Mouse (Mus musculus): ENCODE measurements around the gene Chl1.

The Chl1 gene

GRCm38 (mm10) chr6:103665677-103666316 is 155.4 kb downstream of the Chl1 start:
- no peak for DNase-seq

- no peak for DNase-seq
These were observed 162.7 kb downstream of the Chl1 start for GRCm38 (mm10) chr6:103673111-103673510.

- no peak for DNase-seq
These were observed 163.9 kb downstream of the Chl1 start for GRCm38 (mm10) chr6:103674332-103674731.

GRCm38 (mm10) chr6:103675145-103675544 is 164.8 kb downstream of the Chl1 start:
- DNase-seq, result no peak

- DNase-seq, result no peak
These were observed 166.3 kb downstream of the Chl1 start for GRCm38 (mm10) chr6:103676664-103677063.

- no peak for DNase-seq
These were observed 166.7 kb downstream of the Chl1 start for GRCm38 (mm10) chr6:103677072-103677471.

GRCm38 (mm10) chr6:103682854-103683574 is 172.6 kb downstream of the Chl1 start:
- peak; percentile 47 for DNase-seq

GRCm38 (mm10) chr6:103692511-103692910 is 182.1 kb downstream of the Chl1 start:
- no peak for DNase-seq

- DNase-seq, result no peak
These were observed 187.1 kb downstream of the Chl1 start for GRCm38 (mm10) chr6:103697349-103698028.

- no peak for DNase-seq
These were observed 189.1 kb downstream of the Chl1 start for GRCm38 (mm10) chr6:103699482-103699881.

- DNase-seq, result no peak
These were observed 189.5 kb downstream of the Chl1 start for GRCm38 (mm10) chr6:103699895-103700294.

GRCm38 (mm10) chr6:103700336-103700735 is 189.9 kb downstream of the Chl1 start:
- DNase-seq, result peak; percentile 61

GRCm38 (mm10) chr6:103706366-103706765 is 196.0 kb downstream of the Chl1 start:
- DNase-seq, result no peak

- DNase-seq, result no peak
These were observed 228.9 kb downstream of the Chl1 start for GRCm38 (mm10) chr6:103739291-103739690.

- no peak for DNase-seq
These were observed 232.4 kb downstream of the Chl1 start for GRCm38 (mm10) chr6:103742784-103743183.

GRCm38 (mm10) chr6:103746103-103746502 is 235.7 kb downstream of the Chl1 start:
- DNase-seq, result peak; percentile 42

- no peak for DNase-seq
These were observed 238.9 kb downstream of the Chl1 start for GRCm38 (mm10) chr6:103749122-103749773.

- peak; percentile 3 for DNase-seq
These were observed 243.5 kb downstream of the Chl1 start for GRCm38 (mm10) chr6:103753891-103754290.

- DNase-seq, result no peak
These were observed 256.4 kb downstream of the Chl1 start for GRCm38 (mm10) chr6:103766830-103767229.

GRCm38 (mm10) chr6:103781058-103781457 is 270.7 kb downstream of the Chl1 start:
- DNase-seq, result no peak

GRCm38 (mm10) chr6:103791077-103791632 is 280.8 kb downstream of the Chl1 start:
- no peak for DNase-seq

- no peak for DNase-seq
These were observed 284.9 kb downstream of the Chl1 start for GRCm38 (mm10) chr6:103795241-103795640.

Measured in liver (tissue).